Mouse (Mus musculus) midbrain, embryonic 13.5 days (tissue): ENCODE data around the gene Ppp1cb. TPM values are rescaled to one million over a fixed set of nuclear protein-coding genes. Genes with fewer than 3 reads are reported as not detected.

Experiments
- ATAC-seq: fragments of 200-750 bp; cut with Nextera tagmentation; 2 replicates; pipeline ENCODE4 v1.8.0; 2017; ENCODE audit warnings: mild to moderate bottlenecking, moderate TSS enrichment, moderate library complexity
- H3K27ac ChIP-seq: fragments of 300-500 bp; sonication (generic); 2 replicates; pipeline ENCODE4 v1.5.1; 2015; ENCODE audit warnings: inconsistent platforms, mild to moderate bottlenecking, moderate library complexity
- H3K27me3 ChIP-seq: fragments of 300-500 bp; sonication (generic); 2 replicates; pipeline ENCODE4 v1.6.1; 2015; ENCODE audit warnings: mild to moderate bottlenecking, inconsistent platforms
- H3K36me3 ChIP-seq: fragments of 300-500 bp; sonication (generic); 2 replicates; pipeline ENCODE4 v1.6.1; 2015; ENCODE audit warnings: mild to moderate bottlenecking, inconsistent platforms
- H3K4me1 ChIP-seq: fragments of 300-500 bp; sonication (generic); replicated peaks from 2 replicates; pipeline ENCODE4 v1.6.1; 2015; ENCODE audit warnings: inconsistent platforms
- H3K4me2 ChIP-seq: fragments of 300-500 bp; sonication (generic); replicated peaks from 2 replicates; pipeline ENCODE4 v1.6.1; 2015; ENCODE audit warnings: moderate library complexity, mild to moderate bottlenecking, inconsistent platforms
- H3K4me3 ChIP-seq: fragments of 300-500 bp; sonication (generic); replicated peaks from 2 replicates; pipeline ENCODE4 v1.5.1; 2015; ENCODE audit warnings: mild to moderate bottlenecking, inconsistent platforms
- H3K9ac ChIP-seq: fragments of 300-500 bp; sonication (generic); replicated peaks from 2 replicates; pipeline ENCODE4 v1.6.1; 2015; ENCODE audit warnings: mild to moderate bottlenecking, inconsistent platforms
- H3K9me3 ChIP-seq: fragments of 300-500 bp; sonication (generic); 2 replicates; pipeline ENCODE4 v1.6.1; 2016; ENCODE audit warnings: mild to moderate bottlenecking, inconsistent platforms
- WGBS: fragments of 180-500 bp; shearing (Covaris S2); methylation state at CpG from one replicate; pipeline ENCODE4 v1.1.7; 2015; 5-methylcytosine and 5-hydroxymethylcytosine counted together
- polyA plus RNA-seq: library from polyadenylated mRNA; unstranded; fragments of >200 nt; fragmentation: Nextera tagmentation; extraction: Ambion mirVana; gene quantifications from 2 replicates; pipeline ENCODE4 v1.2.1, GENCODE M21; 2015

Ppp1cb gene
- polyA plus RNA-seq, 1 experiment from 2014 or later: 209 TPM

DNA sequence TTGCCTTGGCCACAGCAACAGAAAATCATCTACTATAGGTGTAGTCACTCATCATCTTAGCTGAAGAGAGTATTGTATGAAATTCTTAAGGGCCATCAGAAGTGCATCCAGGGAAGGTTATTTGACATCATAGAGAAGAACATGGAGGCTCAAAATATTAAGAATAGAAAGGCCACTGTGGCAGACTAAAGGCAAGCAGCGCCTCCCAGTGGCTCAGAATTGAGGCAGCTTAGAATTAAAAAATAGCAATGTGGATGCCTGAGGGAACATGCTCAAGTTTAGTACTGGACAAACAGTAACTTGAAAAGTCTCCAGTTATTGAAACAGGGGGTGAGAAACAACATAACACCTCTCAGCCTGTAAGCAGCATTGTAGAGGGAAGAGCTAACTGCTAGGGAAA is 61.7 kb downstream of the Ppp1cb start:
- H3K27ac ChIP-seq: no peak overlapping the region
- 52% methylated on average over 1 of the region's 1 CpGs for WGBS
- H3K4me3 ChIP-seq: no peak overlapping the region
- ATAC-seq: no peak
- H3K9ac ChIP-seq: no peak overlapping the region
- no peaks in the 10 kb centered on the region for H3K27me3 ChIP-seq
- no peak overlapping the region for H3K4me2 ChIP-seq
- peaks cover 4% of the 10 kb centered on the region; the same call in 1 of the 2 replicates for H3K36me3 ChIP-seq
- no peaks in the 10 kb centered on the region for H3K4me1 ChIP-seq
- H3K9me3 ChIP-seq: no peaks in the 10 kb centered on the region

GRCm38 (mm10) chr5:32549449-32549848 is 90.8 kb downstream of the Ppp1cb start:
- Histone ChIP-seq H3K36me3 (no peaks in the 10 kb centered on the region), H3K27ac (no peak overlapping the region), H3K4me3 (no peak overlapping the region), H3K4me2 (no peak overlapping the region), H3K27me3 (no peaks in the 10 kb centered on the region), H3K9me3 (no peaks in the 10 kb centered on the region), H3K4me1 (no peaks in the 10 kb centered on the region), H3K9ac (no peak overlapping the region)
- WGBS: 90% methylated on average over 2 of the region's 2 CpGs
- ATAC-seq: no peak

GRCm38 (mm10) chr5:32564697-32565096 is 106.1 kb downstream of the Ppp1cb start:
- Histone ChIP-seq H3K36me3 (no peaks in the 10 kb centered on the region), H3K27me3 (no peaks in the 10 kb centered on the region), H3K9ac (no peak overlapping the region), H3K27ac (no peak overlapping the region), H3K4me2 (no peak overlapping the region), H3K4me1 (no peaks in the 10 kb centered on the region), H3K9me3 (no peaks in the 10 kb centered on the region), H3K4me3 (no peak overlapping the region)
- WGBS: 96% methylated on average over 1 of the region's 1 CpGs
- no peak for ATAC-seq

Other genes with a start within 250 kb of the Ppp1cb start
- not detected in 2 replicates for gene Plb1, start 226.1 kb upstream of the Ppp1cb start, polyA plus RNA-seq
- gene Yes1, start 152.3 kb downstream of the Ppp1cb start, polyA plus RNA-seq: 19.8 and 21.5 TPM in 2 replicates